Mouse (Mus musculus): ENCODE data around the gene Gm13697. TPM values are rescaled to one million over a fixed set of nuclear protein-coding genes. Genes with fewer than 3 reads are reported as not detected.
"Not testable (repeated sequence)": the region's sequence is repeated elsewhere in the genome, so short reads cannot be mapped to it uniquely, and the experiment has no call there.

Gene Gm13697
- not detected in 2 replicates for polyA plus RNA-seq (2012; rRNA removed)

DNA sequence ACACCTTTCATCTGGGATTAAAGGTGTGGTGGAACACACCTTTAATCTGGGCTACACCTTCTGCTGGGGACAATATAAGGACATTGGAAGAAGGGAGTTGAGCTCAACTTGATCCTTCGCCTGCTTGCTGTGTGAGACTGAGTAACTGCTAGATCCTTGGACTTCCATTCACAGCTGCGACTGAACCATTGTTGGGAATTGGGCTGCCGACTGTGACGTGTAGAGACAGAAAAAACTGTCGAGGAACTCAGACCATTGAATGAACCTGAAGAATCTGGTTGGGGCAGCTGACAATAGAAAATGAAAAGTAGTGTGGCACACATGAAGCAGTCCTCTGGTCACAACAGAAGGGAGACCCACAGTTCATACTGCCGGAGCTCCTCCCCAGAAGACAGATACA lies at the start of gene Gm13697:
TSS of gene Gm13697 (plus strand) at position 301 of the 400 bp plus-strand sequence.
- not testable (repeated sequence) for H3K4me3 ChIP-seq (ENCODE audit: extremely low read depth, insufficient read depth, insufficient read length); H3K4me1 ChIP-seq (ENCODE audit: control insufficient read depth, insufficient read depth, insufficient read length); H3K27me3 ChIP-seq (ENCODE audit: control insufficient read depth, insufficient read depth, low read length); DNase-seq (ENCODE audit: low read depth in 1 of 2, low spot score in 2 of 2); H3K27ac ChIP-seq (ENCODE audit: insufficient read depth, low read length); H3K36me3 ChIP-seq (ENCODE audit: control insufficient read depth, insufficient read depth, low read length)
- no CpG with 5 or more reads among the region's 6 CpGs for WGBS

DNA sequence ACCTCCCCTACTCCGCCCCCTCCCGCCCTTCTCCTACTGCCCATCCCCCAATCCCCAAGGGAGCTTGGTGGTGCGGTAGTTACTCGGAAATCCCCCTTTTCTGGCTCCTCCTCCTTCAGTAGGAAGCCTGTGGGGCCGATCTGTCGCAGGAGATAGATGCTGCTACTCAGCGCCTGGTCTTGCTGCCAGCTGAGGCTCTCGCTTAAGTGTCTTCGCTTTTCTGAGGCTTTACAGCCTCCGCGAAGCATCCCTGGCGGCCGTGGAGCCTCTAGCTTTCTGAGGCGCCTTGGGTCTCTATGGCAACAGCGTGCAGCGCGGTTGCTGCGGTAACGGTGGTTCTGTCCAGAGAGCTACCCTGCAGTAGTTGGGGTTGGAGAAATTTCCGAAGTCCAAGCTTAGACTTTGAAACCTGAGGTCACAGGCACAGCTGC lies 43.6 kb upstream of the Gm13697 start, which contains the start of gene Zswim2:
TSS of gene Zswim2 (minus strand) at position 298 of the 431 bp plus-strand sequence.
- peaks cover 3% of the 10 kb centered on the region; the same call in 1 of the 2 replicates for H3K4me1 ChIP-seq (ENCODE audit: control insufficient read depth, insufficient read depth, insufficient read length)
- peak within 1 kb of the TSS; percentile 17 for H3K4me3 ChIP-seq (ENCODE audit: extremely low read depth, insufficient read depth, insufficient read length)
- DNase-seq (ENCODE audit: low read depth in 1 of 2, low spot score in 2 of 2): peak; percentile 26 to 37
- WGBS: 3% methylated on average over 20 of the region's 20 CpGs
- no peak within 1 kb of the TSS for H3K27ac ChIP-seq (ENCODE audit: insufficient read depth, low read length)
- H3K27me3 ChIP-seq (ENCODE audit: control insufficient read depth, insufficient read depth, low read length): no peaks in the 10 kb centered on the region
- no peak for TF ChIP-seq CTCF (IDR thresholded peaks at IDR 0.05; ENCODE audit: extremely low read depth, insufficient read depth, insufficient read length, insufficient replicate concordance)
- TF ChIP-seq POLR2A (IDR thresholded peaks at IDR 0.05; ENCODE audit: low read depth, low read length): no peak
- H3K36me3 ChIP-seq (ENCODE audit: control insufficient read depth, insufficient read depth, low read length): no peaks in the 10 kb centered on the region

DNA sequence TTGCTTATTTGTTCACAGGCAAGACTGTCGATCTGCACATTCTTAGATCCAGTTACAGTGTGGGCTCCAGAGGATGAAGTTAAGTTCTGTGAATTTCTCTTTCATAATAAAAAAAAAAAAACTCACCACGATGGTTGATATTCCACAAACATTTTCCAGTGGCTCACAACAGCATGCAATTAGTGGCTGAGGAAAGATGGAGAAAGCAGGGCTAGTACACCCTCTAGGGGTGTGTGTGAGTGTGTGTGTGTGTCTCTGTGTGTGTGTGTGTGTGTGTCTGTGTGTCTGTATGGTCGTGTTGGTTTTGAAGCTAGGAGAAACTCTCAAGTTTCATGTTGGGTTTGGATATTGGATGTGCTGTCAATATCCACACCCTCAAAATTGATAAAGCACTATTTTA lies 43.2 kb upstream of the Gm13697 start:
- 13% methylated on average over 3 of the region's 3 CpGs for WGBS
- peak overlapping the region; percentile 17; the same call in 1 of the 2 replicates for H3K4me3 ChIP-seq (ENCODE audit: extremely low read depth, insufficient read depth, insufficient read length)
- no peaks in the 10 kb centered on the region for H3K27me3 ChIP-seq (ENCODE audit: control insufficient read depth, insufficient read depth, low read length)
- H3K36me3 ChIP-seq (ENCODE audit: control insufficient read depth, insufficient read depth, low read length): no peaks in the 10 kb centered on the region
- no peak for TF ChIP-seq CTCF (IDR thresholded peaks at IDR 0.05; ENCODE audit: extremely low read depth, insufficient read depth, insufficient read length, insufficient replicate concordance)
- TF ChIP-seq POLR2A (IDR thresholded peaks at IDR 0.05; ENCODE audit: low read depth, low read length): no peak
- no peak overlapping the region for H3K27ac ChIP-seq (ENCODE audit: insufficient read depth, low read length)
- peaks cover 3% of the 10 kb centered on the region; the same call in 1 of the 2 replicates for H3K4me1 ChIP-seq (ENCODE audit: control insufficient read depth, insufficient read depth, insufficient read length)
- DNase-seq (ENCODE audit: low read depth in 1 of 2, low spot score in 2 of 2): no peak

DNA sequence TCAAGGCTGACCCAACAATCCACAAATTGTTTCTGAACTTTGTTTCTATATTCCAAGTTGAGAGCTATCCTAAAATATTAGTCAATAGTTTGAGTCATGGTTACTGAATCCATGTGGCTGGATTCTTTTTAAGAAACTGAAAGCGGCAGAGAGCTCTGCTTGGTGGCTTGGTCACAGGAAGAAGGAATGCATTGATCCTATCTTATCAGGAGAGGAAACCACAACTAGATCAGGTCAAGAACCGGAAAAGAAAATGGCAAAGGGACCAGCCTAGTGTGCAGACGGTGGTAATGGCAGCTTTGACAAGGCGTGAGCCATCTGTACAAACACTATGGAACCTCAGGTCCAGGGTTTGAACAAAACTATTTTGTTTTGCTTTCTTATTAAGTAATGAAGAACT lies 42.8 kb upstream of the Gm13697 start:
- Histone ChIP-seq H3K4me3 (ENCODE audit: extremely low read depth, insufficient read depth, insufficient read length) (no peak overlapping the region), H3K36me3 (ENCODE audit: control insufficient read depth, insufficient read depth, low read length) (no peaks in the 10 kb centered on the region), H3K4me1 (ENCODE audit: control insufficient read depth, insufficient read depth, insufficient read length) (peaks cover 3% of the 10 kb centered on the region; the same call in 1 of the 2 replicates), H3K27me3 (ENCODE audit: control insufficient read depth, insufficient read depth, low read length) (no peaks in the 10 kb centered on the region), H3K27ac (ENCODE audit: insufficient read depth, low read length) (no peak overlapping the region)
- WGBS: 35% methylated on average over 4 of the region's 4 CpGs
- DNase-seq (ENCODE audit: low read depth in 1 of 2, low spot score in 2 of 2): no peak
- TF ChIP-seq CTCF (IDR thresholded peaks at IDR 0.05; ENCODE audit: extremely low read depth, insufficient read depth, insufficient read length, insufficient replicate concordance) (no peak), POLR2A (IDR thresholded peaks at IDR 0.05; ENCODE audit: low read depth, low read length) (no peak)

DNA sequence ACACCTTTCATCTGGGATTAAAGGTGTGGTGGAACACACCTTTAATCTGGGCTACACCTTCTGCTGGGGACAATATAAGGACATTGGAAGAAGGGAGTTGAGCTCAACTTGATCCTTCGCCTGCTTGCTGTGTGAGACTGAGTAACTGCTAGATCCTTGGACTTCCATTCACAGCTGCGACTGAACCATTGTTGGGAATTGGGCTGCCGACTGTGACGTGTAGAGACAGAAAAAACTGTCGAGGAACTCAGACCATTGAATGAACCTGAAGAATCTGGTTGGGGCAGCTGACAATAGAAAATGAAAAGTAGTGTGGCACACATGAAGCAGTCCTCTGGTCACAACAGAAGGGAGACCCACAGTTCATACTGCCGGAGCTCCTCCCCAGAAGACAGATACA lies 29.1 kb upstream of the Gm13697 start, which contains the start of gene Gm13698:
TSS of gene Gm13698 (plus strand) at position 301 of the 400 bp plus-strand sequence.
- no CpG with 5 or more reads among the region's 6 CpGs for WGBS

DNA sequence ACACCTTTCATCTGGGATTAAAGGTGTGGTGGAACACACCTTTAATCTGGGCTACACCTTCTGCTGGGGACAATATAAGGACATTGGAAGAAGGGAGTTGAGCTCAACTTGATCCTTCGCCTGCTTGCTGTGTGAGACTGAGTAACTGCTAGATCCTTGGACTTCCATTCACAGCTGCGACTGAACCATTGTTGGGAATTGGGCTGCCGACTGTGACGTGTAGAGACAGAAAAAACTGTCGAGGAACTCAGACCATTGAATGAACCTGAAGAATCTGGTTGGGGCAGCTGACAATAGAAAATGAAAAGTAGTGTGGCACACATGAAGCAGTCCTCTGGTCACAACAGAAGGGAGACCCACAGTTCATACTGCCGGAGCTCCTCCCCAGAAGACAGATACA lies 23.3 kb upstream of the Gm13697 start, which contains the start of gene Gm13693:
TSS of gene Gm13693 (plus strand) at position 301 of the 400 bp plus-strand sequence.
- WGBS: no CpG with 5 or more reads among the region's 6 CpGs
- H3K27me3 ChIP-seq (ENCODE audit: control insufficient read depth, insufficient read depth, low read length): not testable (repeated sequence)

More for the DNA sequence above, 29.1 kb upstream of the Gm13697 start, which contains the start of gene Gm13698:
- not testable (repeated sequence) for H3K4me1 ChIP-seq (ENCODE audit: control insufficient read depth, insufficient read depth, insufficient read length); DNase-seq (ENCODE audit: low read depth in 1 of 2, low spot score in 2 of 2); H3K4me3 ChIP-seq (ENCODE audit: extremely low read depth, insufficient read depth, insufficient read length); H3K27me3 ChIP-seq (ENCODE audit: control insufficient read depth, insufficient read depth, low read length); H3K36me3 ChIP-seq (ENCODE audit: control insufficient read depth, insufficient read depth, low read length); H3K27ac ChIP-seq (ENCODE audit: insufficient read depth, low read length)

DNA sequence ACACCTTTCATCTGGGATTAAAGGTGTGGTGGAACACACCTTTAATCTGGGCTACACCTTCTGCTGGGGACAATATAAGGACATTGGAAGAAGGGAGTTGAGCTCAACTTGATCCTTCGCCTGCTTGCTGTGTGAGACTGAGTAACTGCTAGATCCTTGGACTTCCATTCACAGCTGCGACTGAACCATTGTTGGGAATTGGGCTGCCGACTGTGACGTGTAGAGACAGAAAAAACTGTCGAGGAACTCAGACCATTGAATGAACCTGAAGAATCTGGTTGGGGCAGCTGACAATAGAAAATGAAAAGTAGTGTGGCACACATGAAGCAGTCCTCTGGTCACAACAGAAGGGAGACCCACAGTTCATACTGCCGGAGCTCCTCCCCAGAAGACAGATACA lies 17.5 kb upstream of the Gm13697 start, which contains the start of gene Gm13695:
TSS of gene Gm13695 (plus strand) at position 301 of the 400 bp plus-strand sequence.
- not testable (repeated sequence) for H3K4me1 ChIP-seq (ENCODE audit: control insufficient read depth, insufficient read depth, insufficient read length); H3K27ac ChIP-seq (ENCODE audit: insufficient read depth, low read length); H3K4me3 ChIP-seq (ENCODE audit: extremely low read depth, insufficient read depth, insufficient read length); H3K27me3 ChIP-seq (ENCODE audit: control insufficient read depth, insufficient read depth, low read length); H3K36me3 ChIP-seq (ENCODE audit: control insufficient read depth, insufficient read depth, low read length); DNase-seq (ENCODE audit: low read depth in 1 of 2, low spot score in 2 of 2)
- no CpG with 5 or more reads among the region's 6 CpGs for WGBS

More for the DNA sequence above, 23.3 kb upstream of the Gm13697 start, which contains the start of gene Gm13693:
- not testable (repeated sequence) for H3K4me1 ChIP-seq (ENCODE audit: control insufficient read depth, insufficient read depth, insufficient read length); DNase-seq (ENCODE audit: low read depth in 1 of 2, low spot score in 2 of 2); H3K36me3 ChIP-seq (ENCODE audit: control insufficient read depth, insufficient read depth, low read length); H3K4me3 ChIP-seq (ENCODE audit: extremely low read depth, insufficient read depth, insufficient read length); H3K27ac ChIP-seq (ENCODE audit: insufficient read depth, low read length)

DNA sequence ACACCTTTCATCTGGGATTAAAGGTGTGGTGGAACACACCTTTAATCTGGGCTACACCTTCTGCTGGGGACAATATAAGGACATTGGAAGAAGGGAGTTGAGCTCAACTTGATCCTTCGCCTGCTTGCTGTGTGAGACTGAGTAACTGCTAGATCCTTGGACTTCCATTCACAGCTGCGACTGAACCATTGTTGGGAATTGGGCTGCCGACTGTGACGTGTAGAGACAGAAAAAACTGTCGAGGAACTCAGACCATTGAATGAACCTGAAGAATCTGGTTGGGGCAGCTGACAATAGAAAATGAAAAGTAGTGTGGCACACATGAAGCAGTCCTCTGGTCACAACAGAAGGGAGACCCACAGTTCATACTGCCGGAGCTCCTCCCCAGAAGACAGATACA lies 11.7 kb upstream of the Gm13697 start, which contains the start of gene Gm13696:
TSS of gene Gm13696 (plus strand) at position 301 of the 400 bp plus-strand sequence.
- not testable (repeated sequence) for H3K4me3 ChIP-seq (ENCODE audit: extremely low read depth, insufficient read depth, insufficient read length); DNase-seq (ENCODE audit: low read depth in 1 of 2, low spot score in 2 of 2); H3K27me3 ChIP-seq (ENCODE audit: control insufficient read depth, insufficient read depth, low read length); H3K4me1 ChIP-seq (ENCODE audit: control insufficient read depth, insufficient read depth, insufficient read length); H3K36me3 ChIP-seq (ENCODE audit: control insufficient read depth, insufficient read depth, low read length); H3K27ac ChIP-seq (ENCODE audit: insufficient read depth, low read length)
- WGBS: no CpG with 5 or more reads among the region's 6 CpGs

DNA sequence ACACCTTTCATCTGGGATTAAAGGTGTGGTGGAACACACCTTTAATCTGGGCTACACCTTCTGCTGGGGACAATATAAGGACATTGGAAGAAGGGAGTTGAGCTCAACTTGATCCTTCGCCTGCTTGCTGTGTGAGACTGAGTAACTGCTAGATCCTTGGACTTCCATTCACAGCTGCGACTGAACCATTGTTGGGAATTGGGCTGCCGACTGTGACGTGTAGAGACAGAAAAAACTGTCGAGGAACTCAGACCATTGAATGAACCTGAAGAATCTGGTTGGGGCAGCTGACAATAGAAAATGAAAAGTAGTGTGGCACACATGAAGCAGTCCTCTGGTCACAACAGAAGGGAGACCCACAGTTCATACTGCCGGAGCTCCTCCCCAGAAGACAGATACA lies 5.9 kb upstream of the Gm13697 start, which contains the start of gene Gm13694:
TSS of gene Gm13694 (plus strand) at position 301 of the 400 bp plus-strand sequence.
- H3K4me3 ChIP-seq (ENCODE audit: extremely low read depth, insufficient read depth, insufficient read length); H3K36me3 ChIP-seq (ENCODE audit: control insufficient read depth, insufficient read depth, low read length); H3K27me3 ChIP-seq (ENCODE audit: control insufficient read depth, insufficient read depth, low read length); H3K27ac ChIP-seq (ENCODE audit: insufficient read depth, low read length); DNase-seq (ENCODE audit: low read depth in 1 of 2, low spot score in 2 of 2); H3K4me1 ChIP-seq (ENCODE audit: control insufficient read depth, insufficient read depth, insufficient read length): not testable (repeated sequence)
- no CpG with 5 or more reads among the region's 6 CpGs for WGBS

DNA sequence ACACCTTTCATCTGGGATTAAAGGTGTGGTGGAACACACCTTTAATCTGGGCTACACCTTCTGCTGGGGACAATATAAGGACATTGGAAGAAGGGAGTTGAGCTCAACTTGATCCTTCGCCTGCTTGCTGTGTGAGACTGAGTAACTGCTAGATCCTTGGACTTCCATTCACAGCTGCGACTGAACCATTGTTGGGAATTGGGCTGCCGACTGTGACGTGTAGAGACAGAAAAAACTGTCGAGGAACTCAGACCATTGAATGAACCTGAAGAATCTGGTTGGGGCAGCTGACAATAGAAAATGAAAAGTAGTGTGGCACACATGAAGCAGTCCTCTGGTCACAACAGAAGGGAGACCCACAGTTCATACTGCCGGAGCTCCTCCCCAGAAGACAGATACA lies 5.7 kb downstream of the Gm13697 start, which contains the start of gene Gm13691:
TSS of gene Gm13691 (plus strand) at position 301 of the 400 bp plus-strand sequence.
- H3K36me3 ChIP-seq (ENCODE audit: control insufficient read depth, insufficient read depth, low read length); H3K4me1 ChIP-seq (ENCODE audit: control insufficient read depth, insufficient read depth, insufficient read length); H3K27ac ChIP-seq (ENCODE audit: insufficient read depth, low read length); DNase-seq (ENCODE audit: low read depth in 1 of 2, low spot score in 2 of 2); H3K27me3 ChIP-seq (ENCODE audit: control insufficient read depth, insufficient read depth, low read length); H3K4me3 ChIP-seq (ENCODE audit: extremely low read depth, insufficient read depth, insufficient read length): not testable (repeated sequence)
- WGBS: no CpG with 5 or more reads among the region's 6 CpGs

All from spleen, adult 2 months (tissue).